In genomic region chr4:139381452-139381845, GRCm38 (mm10) we compare ENCODE assay signal across 9 mouse cellular contexts. TPM values are rescaled to one million over a fixed set of nuclear protein-coding genes. Genes with fewer than 3 reads are reported as not detected.
DNase-seq lines count a peak whose midpoint lies in the region; ATAC-seq and TF ChIP-seq lines count a peak whose summit lies in the region.
"Had no signal": no experiment of that assay in that cellular context is flagged by ENCODE, and none has a peak within 500 bp of the region (broad histone marks: within the 10 kb centered on the region; RNA-seq: fewer than 3 reads in every experiment).

No protein-coding gene starts in this region.

- peak overlapping the region; percentile 93 for H3K4me3 ChIP-seq in kidney, embryonic 14.5 days (ENCODE audit: low read length)
- peak overlapping the region; percentile 84 for H3K4me3 ChIP-seq in brown adipose tissue, adult 24 weeks (ENCODE audit: insufficient read depth, low read depth, low read length)
- peak overlapping the region; percentile 93 for H3K4me3 ChIP-seq in hindbrain, postnatal 0 days (ENCODE audit: low read length)
- peak overlapping the region; percentile 80 for H3K4me3 ChIP-seq in midbrain, embryonic 16.5 days (ENCODE audit: low read depth, low read length)

- peaks cover 14% of the 10 kb centered on the region for H3K4me1 ChIP-seq in kidney, embryonic 14.5 days (ENCODE audit: control insufficient read depth, insufficient read depth, low read length)
- H3K4me1 ChIP-seq in brown adipose tissue, adult 24 weeks (ENCODE audit: control insufficient read depth, insufficient read depth, insufficient read length, low read length) = peaks cover 10% of the 10 kb centered on the region; the same call in 1 of the 2 replicates
- peaks cover 10% of the 10 kb centered on the region for H3K4me1 ChIP-seq in hindbrain, postnatal 0 days (ENCODE audit: insufficient read depth, low read length)
- H3K4me1 ChIP-seq in midbrain, embryonic 16.5 days (ENCODE audit: control insufficient read depth, insufficient read depth, low read length) = peaks cover 22% of the 10 kb centered on the region

- H3K9me3 ChIP-seq in kidney, embryonic 14.5 days (ENCODE audit: control insufficient read depth, low read length) = no peaks in the 10 kb centered on the region
- H3K9me3 ChIP-seq in hindbrain, postnatal 0 days (ENCODE audit: low read length) = no peaks in the 10 kb centered on the region
- H3K9me3 ChIP-seq in midbrain, embryonic 16.5 days (replicated peaks; ENCODE audit: control insufficient read depth, low read length, poor library complexity, severe bottlenecking) = no peaks in the 10 kb centered on the region

- peak overlapping the region; percentile 48 for H3K4me2 ChIP-seq in kidney, embryonic 14.5 days (replicated peaks; ENCODE audit: low read depth, low read length)
- H3K4me2 ChIP-seq in hindbrain, postnatal 0 days (ENCODE audit: low read depth, low read length) = peak overlapping the region; percentile 98
- H3K4me2 ChIP-seq in midbrain, embryonic 16.5 days (ENCODE audit: low read length) = peak overlapping the region; percentile 78

- no peak for DNase-seq in kidney, adult 9 months
- no peak for DNase-seq in hindbrain, postnatal 0 days (ENCODE audit: low spot score)
- no peak for DNase-seq in cerebellum, adult 11 months
- no peak for DNase-seq in left cerebral cortex, adult 9 months (ENCODE audit: low spot score in 2 of 2)
- DNase-seq in gastrocnemius, postnatal 4 days (ENCODE audit: low spot score in 2 of 2) = no peak
- DNase-seq: gastrocnemius, postnatal 10 days had no signal

- no peaks in the 10 kb centered on the region for H3K27me3 ChIP-seq in kidney, embryonic 14.5 days (ENCODE audit: control insufficient read depth, insufficient read depth, low read length)
- H3K27me3 ChIP-seq in hindbrain, postnatal 0 days (ENCODE audit: insufficient read depth, low read length) = no peaks in the 10 kb centered on the region
- no peaks in the 10 kb centered on the region for H3K27me3 ChIP-seq in midbrain, embryonic 16.5 days (ENCODE audit: control insufficient read depth, insufficient read depth, low read depth, low read length)

- no peak for ATAC-seq in kidney, embryonic 14.5 days (ENCODE audit: low FRiP score, low TSS enrichment)
- ATAC-seq in hindbrain, postnatal 0 days = no peak
- ATAC-seq in midbrain, embryonic 16.5 days = no peak

- 51% methylated on average over 4 of the region's 4 CpGs for WGBS in kidney, embryonic 14.5 days
- WGBS in hindbrain, postnatal 0 days = 49% methylated on average over 4 of the region's 4 CpGs
- 56% methylated on average over 4 of the region's 4 CpGs for WGBS in midbrain, embryonic 16.5 days

- no peak overlapping the region for H3K27ac ChIP-seq in kidney, embryonic 14.5 days (ENCODE audit: low read depth, low read length)
- no peak overlapping the region for H3K27ac ChIP-seq in brown adipose tissue, adult 24 weeks (replicated peaks; ENCODE audit: low read depth, low read length)
- H3K27ac ChIP-seq in hindbrain, postnatal 0 days = 0 out of 2 replicates have a peak overlapping the region, but pooled peaks have one; percentile 80
- no peak overlapping the region for H3K27ac ChIP-seq in midbrain, embryonic 16.5 days (ENCODE audit: low read length)

- no peak for TF ChIP-seq CTCF in hindbrain, postnatal 0 days (IDR thresholded peaks at IDR 0.05; ENCODE audit: low read depth)

- H3K36me3 ChIP-seq in kidney, embryonic 14.5 days (ENCODE audit: control insufficient read depth, insufficient read depth, low read length) = peaks cover 11% of the 10 kb centered on the region; the same call in 1 of the 2 replicates
- H3K36me3 ChIP-seq in hindbrain, postnatal 0 days (ENCODE audit: insufficient read depth, low read length) = peaks cover 15% of the 10 kb centered on the region; the same call in 1 of the 2 replicates
- H3K36me3 ChIP-seq in midbrain, embryonic 16.5 days (ENCODE audit: control insufficient read depth, insufficient read depth, low read length) = no peaks in the 10 kb centered on the region

- peak overlapping the region; percentile 86; the same call in 1 of the 2 replicates for H3K9ac ChIP-seq in kidney, embryonic 14.5 days (ENCODE audit: low read depth, low read length)
- H3K9ac ChIP-seq in hindbrain, postnatal 0 days (replicated peaks; ENCODE audit: low read length) = peak overlapping the region; percentile 82
- H3K9ac ChIP-seq in midbrain, embryonic 16.5 days (ENCODE audit: low read depth, low read length) = peak overlapping the region; percentile 83

RNA-seq across cellular contexts. Expression of gene Ubr4, which starts 29.0 kb away (rescaled TPM):
- polyA plus RNA-seq in kidney, embryonic 14.5 days (2014; fragmentation: Nextera tagmentation; extraction: Ambion mirVana) = 69.0 and 88.6 TPM in 2 replicates
- polyA plus RNA-seq in brown adipose tissue, adult 24 weeks (2012; ENCODE audit: insufficient read depth, insufficient read length, missing spikeins) = 32.5 and 43.2 TPM in 2 replicates
- 180 and 184 TPM in 2 replicates for total RNA-seq in hindbrain, postnatal 0 days (2014; rRNA removed)
- 55.4 and 65.4 TPM in 2 replicates for polyA plus RNA-seq in hindbrain, postnatal 0 days (2015; fragmentation: Nextera tagmentation; extraction: Ambion mirVana)
- polyA plus RNA-seq in midbrain, embryonic 16.5 days (2015; fragmentation: Nextera tagmentation; extraction: Ambion mirVana) = 78.6 and 86.2 TPM in 2 replicates
- 100 to 1,000 TPM; 115 to 122 TPM for total RNA-seq in gastrocnemius, postnatal 4 days (2021)

RNA-seq across cellular contexts. Expression of gene Emc1, which starts 29.1 kb away (rescaled TPM):
- 13.1 and 25.8 TPM in 2 replicates for polyA plus RNA-seq in kidney, embryonic 14.5 days (2014; fragmentation: Nextera tagmentation; extraction: Ambion mirVana)
- polyA plus RNA-seq in brown adipose tissue, adult 24 weeks (2012; ENCODE audit: insufficient read depth, insufficient read length, missing spikeins) = 14.1 and 14.7 TPM in 2 replicates
- 66.6 and 71.0 TPM in 2 replicates for total RNA-seq in hindbrain, postnatal 0 days (2014; rRNA removed)
- polyA plus RNA-seq in hindbrain, postnatal 0 days (2015; fragmentation: Nextera tagmentation; extraction: Ambion mirVana) = 41.3 and 44.4 TPM in 2 replicates
- polyA plus RNA-seq in midbrain, embryonic 16.5 days (2015; fragmentation: Nextera tagmentation; extraction: Ambion mirVana) = 47.7 and 49.4 TPM in 2 replicates
- total RNA-seq in gastrocnemius, postnatal 4 days (2021) = 10 to 100 TPM; 34.8 to 39.5 TPM

RNA-seq across cellular contexts. Expression of gene Mrto4, which starts 29.1 kb away (rescaled TPM):
- polyA plus RNA-seq in kidney, embryonic 14.5 days (2014; fragmentation: Nextera tagmentation; extraction: Ambion mirVana) = 134 and 143 TPM in 2 replicates
- polyA plus RNA-seq in brown adipose tissue, adult 24 weeks (2012; ENCODE audit: insufficient read depth, insufficient read length, missing spikeins) = 16.7 and 22.2 TPM in 2 replicates
- 23.7 and 29.7 TPM in 2 replicates for total RNA-seq in hindbrain, postnatal 0 days (2014; rRNA removed)
- 75.9 and 77.3 TPM in 2 replicates for polyA plus RNA-seq in hindbrain, postnatal 0 days (2015; fragmentation: Nextera tagmentation; extraction: Ambion mirVana)
- polyA plus RNA-seq in midbrain, embryonic 16.5 days (2015; fragmentation: Nextera tagmentation; extraction: Ambion mirVana) = 81.8 and 82.1 TPM in 2 replicates
- total RNA-seq in gastrocnemius, postnatal 4 days (2021) = 10 to 100 TPM; 42.0 to 44.0 TPM

Comparison
In these comparisons a context has a peak if more than half of its experiments do, and no peak if none do; other contexts are left out.
1. H3K4me2 ChIP-seq: peak in every context shown above with its lines; median percentile 98 in hindbrain, postnatal 0 days; 78 in midbrain, embryonic 16.5 days; 48 in kidney, embryonic 14.5 days.